Mouse (Mus musculus) hindbrain, embryonic 12.5 days (tissue): ENCODE measurements around the gene Rtl9. TPM values are rescaled to one million over a fixed set of nuclear protein-coding genes. Genes with fewer than 3 reads are reported as not detected.

ENCODE experiments used
- ATAC-seq: fragments of 200-750 bp; cut with Nextera tagmentation; 2 replicates; pipeline ENCODE4 v1.8.0; 2017; ENCODE audit warnings: moderate TSS enrichment; ENCODE audit not compliant: low FRiP score
- H3K27ac ChIP-seq: fragments of 300-500 bp; sonication (generic); 2 replicates; pipeline ENCODE4 v1.5.1; 2016; ENCODE audit warnings: mild to moderate bottlenecking
- H3K27me3 ChIP-seq: fragments of 300-500 bp; sonication (generic); 2 replicates; pipeline ENCODE4 v1.6.1; 2016; ENCODE audit warnings: mild to moderate bottlenecking
- H3K36me3 ChIP-seq: fragments of 300-500 bp; sonication (generic); 2 replicates; pipeline ENCODE4 v1.6.1; 2016; ENCODE audit warnings: mild to moderate bottlenecking
- H3K4me1 ChIP-seq: fragments of 300-500 bp; sonication (generic); 2 replicates; pipeline ENCODE4 v1.6.1; 2016
- H3K4me2 ChIP-seq: fragments of 300-500 bp; sonication (generic); replicated peaks from 2 replicates; pipeline ENCODE4 v1.6.1; 2016; ENCODE audit warnings: mild to moderate bottlenecking
- H3K4me3 ChIP-seq: fragments of 300-500 bp; sonication (generic); 2 replicates; pipeline ENCODE4 v1.5.1; 2016; ENCODE audit warnings: mild to moderate bottlenecking
- H3K9ac ChIP-seq: fragments of 300-500 bp; sonication (generic); 2 replicates; pipeline ENCODE4 v1.6.1; 2016; ENCODE audit warnings: mild to moderate bottlenecking, moderate library complexity
- H3K9me3 ChIP-seq: fragments of 300-500 bp; sonication (generic); replicated peaks from 2 replicates; pipeline ENCODE4 v1.6.1; 2016; ENCODE audit warnings: mild to moderate bottlenecking
- WGBS: fragments of 180-500 bp; shearing (Covaris S2); methylation state at CpG from one replicate; pipeline ENCODE4 v1.1.7; 2016; 5-methylcytosine and 5-hydroxymethylcytosine counted together
- polyA plus RNA-seq: library from polyadenylated mRNA; unstranded; fragments of >200 nt; fragmentation: Nextera tagmentation; extraction: Ambion mirVana; gene quantifications from 2 replicates; pipeline ENCODE4 v1.2.1, GENCODE M21; 2016

Rtl9 gene
- 0.27 and 0.29 TPM in 2 replicates for polyA plus RNA-seq

DNA sequence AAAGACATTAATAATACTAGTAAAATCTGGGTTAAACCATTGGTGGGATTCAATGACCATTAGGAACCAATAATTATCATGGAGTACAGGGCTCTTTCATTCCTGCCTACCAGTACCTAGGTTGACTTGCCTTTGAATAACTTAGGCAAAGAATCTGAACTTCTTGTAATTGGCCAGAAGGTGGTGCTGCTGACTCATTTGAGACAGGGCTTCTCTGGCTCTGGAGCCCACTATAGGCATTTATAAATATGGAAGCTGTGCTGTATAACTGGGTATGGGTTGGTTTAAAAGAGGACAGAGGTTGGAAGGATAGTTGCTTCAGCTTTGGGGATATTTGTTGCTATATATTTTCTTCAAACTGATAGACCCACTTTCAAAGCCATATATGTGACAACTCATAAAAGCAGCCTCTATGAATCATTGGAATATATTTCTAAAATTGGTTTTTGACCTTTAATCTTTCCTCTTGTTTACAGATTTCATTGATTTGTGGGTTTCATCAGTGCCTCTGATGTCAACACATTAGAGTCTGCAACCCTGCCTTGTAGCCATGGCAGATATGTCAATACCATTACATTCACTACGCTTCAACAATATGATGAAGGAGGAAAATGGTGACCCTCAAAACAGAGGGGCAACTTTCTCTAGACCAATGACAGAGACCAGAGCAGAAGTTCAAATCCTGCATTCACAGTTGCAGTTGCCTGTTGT lies at the start of gene Rtl9:
Gene Rtl9, plus strand, starts transcription at position 551 of the 711 bp plus-strand sequence.
- no peaks in the 10 kb centered on the region for H3K4me1 ChIP-seq
- H3K27me3 ChIP-seq, result peaks cover 6% of the 10 kb centered on the region; the same call in 1 of the 2 replicates
- H3K36me3 ChIP-seq, result no peaks in the 10 kb centered on the region
- H3K4me3 ChIP-seq, result no peak within 1 kb of the TSS
- ATAC-seq, result no peak
- H3K27ac ChIP-seq, result no peak within 1 kb of the TSS
- WGBS, result 97% methylated on average over 1 of the region's 1 CpGs
- H3K4me2 ChIP-seq, result no peak within 1 kb of the TSS
- H3K9me3 ChIP-seq, result no peaks in the 10 kb centered on the region
- no peak within 1 kb of the TSS for H3K9ac ChIP-seq

DNA sequence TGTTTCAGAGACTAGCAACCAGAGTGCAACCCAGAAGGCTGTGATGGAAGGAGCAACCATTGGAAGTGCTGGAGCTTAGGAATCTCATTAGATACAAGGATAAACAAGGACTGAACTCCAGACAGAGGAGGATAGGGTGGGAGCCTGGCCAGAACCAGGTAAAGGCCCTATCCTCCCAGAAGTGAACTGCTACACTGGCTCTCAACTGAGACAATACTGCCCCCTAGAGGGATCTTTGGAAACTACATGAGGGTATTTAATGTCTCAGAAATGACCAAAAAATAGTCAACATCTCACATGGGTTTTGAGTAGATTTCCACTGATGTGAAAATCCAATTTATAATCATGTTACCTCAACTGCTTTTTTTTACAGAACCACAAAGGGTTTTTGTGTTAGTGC lies 47.9 kb upstream of the Rtl9 start:
- no peak overlapping the region for H3K4me2 ChIP-seq
- no peak for ATAC-seq
- no peak overlapping the region for H3K4me3 ChIP-seq
- no peak overlapping the region for H3K27ac ChIP-seq
- H3K4me1 ChIP-seq, result no peaks in the 10 kb centered on the region
- H3K9ac ChIP-seq, result no peak overlapping the region
- no peaks in the 10 kb centered on the region for H3K36me3 ChIP-seq
- H3K9me3 ChIP-seq, result no peaks in the 10 kb centered on the region
- H3K27me3 ChIP-seq, result peaks cover 3% of the 10 kb centered on the region; the same call in 1 of the 2 replicates

DNA sequence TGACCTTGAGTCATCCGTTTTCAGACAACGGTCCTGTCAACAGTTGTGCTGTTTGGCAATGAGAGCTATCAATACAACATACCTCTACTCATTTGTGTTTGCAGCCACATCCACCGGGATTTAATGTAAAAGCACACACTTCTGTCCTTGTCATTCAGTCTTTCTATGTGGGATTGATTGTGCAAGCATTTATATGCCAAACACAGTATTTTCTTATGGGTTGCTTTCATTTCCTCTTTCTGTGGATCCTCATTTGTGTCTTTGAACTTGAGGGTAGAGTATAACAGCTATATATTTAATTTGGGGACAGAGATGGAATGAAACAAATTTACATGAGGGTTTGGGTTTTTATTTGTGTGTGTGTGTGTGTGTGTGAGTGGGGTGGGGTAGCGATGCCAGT lies 47.5 kb upstream of the Rtl9 start:
- 76% methylated on average over 4 of the region's 4 CpGs for WGBS
- Histone ChIP-seq H3K4me2 (no peak overlapping the region), H3K9ac (no peak overlapping the region), H3K27me3 (peaks cover 3% of the 10 kb centered on the region; the same call in 1 of the 2 replicates), H3K9me3 (no peaks in the 10 kb centered on the region), H3K4me1 (no peaks in the 10 kb centered on the region), H3K36me3 (no peaks in the 10 kb centered on the region), H3K27ac (no peak overlapping the region), H3K4me3 (no peak overlapping the region)
- ATAC-seq, result no peak

DNA sequence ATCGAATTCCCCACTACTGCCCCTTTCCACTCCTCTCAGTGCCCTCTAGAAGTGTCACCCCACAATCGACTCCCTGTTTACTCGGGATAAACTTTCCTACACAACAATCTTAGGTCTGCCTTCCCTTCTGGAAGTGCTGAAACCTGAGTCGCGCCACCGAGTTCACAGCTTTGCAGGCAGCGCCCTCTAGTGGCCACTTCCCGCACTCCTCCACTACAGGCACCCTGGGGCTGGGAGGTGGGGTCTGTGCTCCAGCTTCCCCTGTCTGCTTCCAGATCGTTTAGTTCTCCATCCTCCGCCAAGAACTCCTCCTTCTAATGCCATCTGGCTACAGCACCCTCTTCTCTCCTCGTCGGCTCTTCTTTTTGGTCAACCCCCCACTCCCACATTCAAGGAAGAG lies 40.6 kb upstream of the Rtl9 start:
- ATAC-seq, result peak; percentile 48; the same call in 1 of the 2 replicates
- WGBS, result 16% methylated on average over 12 of the region's 12 CpGs
- no peak overlapping the region for H3K4me3 ChIP-seq
- no peak overlapping the region for H3K9ac ChIP-seq
- H3K4me1 ChIP-seq, result no peaks in the 10 kb centered on the region
- H3K36me3 ChIP-seq, result no peaks in the 10 kb centered on the region
- peak overlapping the region; percentile 36; the same call in 1 of the 2 replicates for H3K4me2 ChIP-seq
- H3K27ac ChIP-seq, result no peak overlapping the region
- H3K9me3 ChIP-seq, result no peaks in the 10 kb centered on the region
- peaks cover 7% of the 10 kb centered on the region; the same call in 1 of the 2 replicates for H3K27me3 ChIP-seq

DNA sequence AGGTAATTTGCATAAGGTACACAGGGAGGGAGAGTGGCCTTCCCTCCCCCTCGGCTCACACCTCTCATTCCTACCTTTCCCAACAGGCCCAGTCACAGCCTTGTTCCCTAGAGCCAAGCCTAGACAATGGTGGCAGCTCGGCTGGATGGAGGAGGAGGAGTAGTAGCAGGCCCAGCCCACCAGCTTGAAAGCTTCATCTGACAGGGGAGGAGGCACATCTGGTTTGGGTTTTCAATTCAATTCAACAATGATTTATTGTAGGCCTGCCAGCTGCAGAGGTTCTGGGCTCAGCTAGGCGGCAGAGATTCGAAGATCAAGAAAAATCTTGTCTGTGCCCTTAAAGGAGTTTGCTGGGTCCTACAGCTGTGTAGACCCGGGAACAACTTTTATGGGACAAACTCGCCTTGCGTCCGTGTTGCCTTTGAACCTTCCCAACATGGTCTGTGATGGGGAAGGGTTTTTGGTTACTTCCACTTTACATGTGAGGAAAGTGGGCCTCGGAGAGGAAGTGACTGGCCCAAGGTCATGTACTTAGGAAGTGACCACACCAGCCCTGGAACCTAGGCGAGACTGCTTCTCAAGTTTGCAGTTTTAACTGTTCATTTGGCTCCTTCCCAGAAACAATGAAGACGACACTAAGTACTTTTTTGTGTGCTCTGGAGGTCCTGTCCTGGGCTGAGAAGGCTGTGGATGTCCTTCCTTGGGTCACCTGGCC lies 36.6 kb upstream of the Rtl9 start:
- H3K9me3 ChIP-seq, result no peaks in the 10 kb centered on the region
- H3K36me3 ChIP-seq, result no peaks in the 10 kb centered on the region
- H3K4me2 ChIP-seq, result no peak overlapping the region
- no peaks in the 10 kb centered on the region for H3K4me1 ChIP-seq
- no peak for ATAC-seq
- 69% methylated on average over 11 of the region's 11 CpGs for WGBS
- H3K27me3 ChIP-seq, result peaks cover 11% of the 10 kb centered on the region; the same call in 1 of the 2 replicates
- H3K4me3 ChIP-seq, result no peak overlapping the region
- H3K9ac ChIP-seq, result no peak overlapping the region
- H3K27ac ChIP-seq, result no peak overlapping the region

DNA sequence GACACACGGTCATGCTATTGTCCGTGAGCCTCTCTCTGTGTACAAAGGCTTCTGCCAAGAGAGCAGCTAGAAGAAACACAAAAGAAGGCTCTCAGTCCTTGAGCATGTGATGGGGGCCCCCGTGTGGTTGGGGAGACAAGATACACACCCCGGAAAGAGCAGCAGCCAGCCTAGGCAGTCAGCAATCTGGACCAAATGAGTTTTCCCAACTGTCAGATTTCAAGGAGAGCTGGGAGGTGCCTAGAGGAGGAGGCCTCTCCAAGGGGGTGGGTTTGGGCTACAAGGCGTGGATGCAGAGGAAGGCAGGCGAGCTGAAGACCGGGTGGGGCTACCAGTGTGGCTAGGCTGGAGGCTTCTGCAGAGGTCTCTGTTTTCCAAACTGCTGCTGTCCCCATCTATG lies 35.6 kb upstream of the Rtl9 start:
- Histone ChIP-seq H3K4me1 (no peaks in the 10 kb centered on the region), H3K9me3 (no peaks in the 10 kb centered on the region), H3K27ac (no peak overlapping the region), H3K4me3 (no peak overlapping the region), H3K4me2 (no peak overlapping the region), H3K36me3 (no peaks in the 10 kb centered on the region), H3K9ac (no peak overlapping the region), H3K27me3 (peaks cover 9% of the 10 kb centered on the region; the same call in 1 of the 2 replicates)
- ATAC-seq, result no peak
- 62% methylated on average over 7 of the region's 7 CpGs for WGBS

DNA sequence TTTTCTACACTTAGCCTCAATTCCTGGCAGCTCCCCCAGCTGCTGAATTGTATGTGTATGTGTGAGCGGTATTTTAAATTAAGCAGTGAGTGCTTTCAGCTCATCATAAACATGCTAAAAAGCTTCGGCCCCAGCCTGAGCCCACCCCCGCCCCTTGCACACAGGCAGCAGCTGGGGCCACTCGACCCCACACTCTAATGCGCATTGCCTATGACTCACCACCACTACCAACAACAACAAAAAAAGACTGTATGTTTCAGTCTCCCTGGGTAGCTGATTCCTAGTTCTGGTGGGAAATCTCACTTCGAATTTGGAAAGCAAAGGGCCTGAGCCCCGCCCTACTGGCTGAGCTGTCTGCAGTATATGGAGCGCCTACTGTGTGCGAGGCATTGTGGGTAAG lies 35.1 kb upstream of the Rtl9 start:
- no peak overlapping the region for H3K27ac ChIP-seq
- H3K9ac ChIP-seq, result no peak overlapping the region
- no peak for ATAC-seq
- no peaks in the 10 kb centered on the region for H3K4me1 ChIP-seq
- no peak overlapping the region for H3K4me2 ChIP-seq
- no peaks in the 10 kb centered on the region for H3K9me3 ChIP-seq
- H3K36me3 ChIP-seq, result no peaks in the 10 kb centered on the region
- 75% methylated on average over 9 of the region's 9 CpGs for WGBS
- peaks cover 4% of the 10 kb centered on the region; the same call in 1 of the 2 replicates for H3K27me3 ChIP-seq
- H3K4me3 ChIP-seq, result no peak overlapping the region

DNA sequence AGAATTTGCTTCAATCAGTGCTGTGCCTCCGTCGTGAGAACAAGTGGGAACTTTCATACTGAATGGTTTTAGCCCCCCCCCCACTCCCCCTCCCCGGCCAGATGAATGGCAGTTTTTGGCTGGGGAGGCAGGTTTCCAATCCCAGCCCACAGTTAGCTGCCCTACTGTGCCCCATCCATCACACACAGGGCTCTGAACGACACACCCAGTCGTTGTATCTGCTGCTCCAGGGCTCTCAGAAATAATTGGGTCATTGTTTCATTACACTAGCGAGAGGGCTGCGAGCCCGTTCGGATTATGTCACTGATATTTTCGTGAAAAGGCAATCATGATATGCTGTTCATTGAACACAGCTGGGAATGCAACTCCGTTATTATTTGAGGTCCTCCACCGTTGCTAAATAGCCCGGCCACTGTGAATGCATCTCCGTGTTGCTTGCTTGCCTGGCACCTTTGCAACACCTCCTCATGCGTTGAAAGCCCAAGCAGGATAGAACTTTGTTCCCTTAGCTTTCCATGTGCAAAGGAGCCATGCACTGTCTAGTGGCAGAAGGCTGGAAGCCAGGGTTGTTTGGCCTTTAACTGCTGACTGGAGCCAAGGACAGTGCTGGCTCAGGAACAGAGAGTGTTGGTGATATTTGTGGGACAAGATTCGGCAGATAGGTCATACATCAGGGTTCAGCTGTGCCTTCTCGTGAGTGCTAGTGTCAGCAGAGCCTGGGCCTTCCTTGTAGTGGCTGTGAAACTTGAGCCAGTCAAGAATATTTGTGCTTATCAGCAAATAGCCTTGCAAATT lies 32.9 kb upstream of the Rtl9 start:
- WGBS, result 51% methylated on average over 17 of the region's 17 CpGs
- H3K36me3 ChIP-seq, result no peaks in the 10 kb centered on the region
- H3K9me3 ChIP-seq, result no peaks in the 10 kb centered on the region
- H3K9ac ChIP-seq, result no peak overlapping the region
- H3K4me2 ChIP-seq, result no peak overlapping the region
- no peak overlapping the region for H3K4me3 ChIP-seq
- H3K27me3 ChIP-seq, result peaks cover 9% of the 10 kb centered on the region; the same call in 1 of the 2 replicates
- ATAC-seq, result peak; percentile 44; the same call in 1 of the 2 replicates
- no peak overlapping the region for H3K27ac ChIP-seq
- H3K4me1 ChIP-seq, result no peaks in the 10 kb centered on the region

GRCm38 (mm10) chrX:143067115-143067514 lies 32.3 kb upstream of the Rtl9 start:
- no peak for ATAC-seq

GRCm38 (mm10) chrX:143067576-143067975 lies 31.8 kb upstream of the Rtl9 start:
- H3K4me2 ChIP-seq, result no peak overlapping the region
- no peaks in the 10 kb centered on the region for H3K4me1 ChIP-seq
- no peaks in the 10 kb centered on the region for H3K36me3 ChIP-seq
- H3K4me3 ChIP-seq, result no peak overlapping the region
- no peak overlapping the region for H3K27ac ChIP-seq
- peaks cover 9% of the 10 kb centered on the region; the same call in 1 of the 2 replicates for H3K27me3 ChIP-seq
- WGBS, result 65% methylated on average over 5 of the region's 5 CpGs
- ATAC-seq, result no peak
- H3K9me3 ChIP-seq, result no peaks in the 10 kb centered on the region
- H3K9ac ChIP-seq, result no peak overlapping the region

More at GRCm38 (mm10) chrX:143067115-143067514, 32.3 kb upstream of the Rtl9 start:
- no peaks in the 10 kb centered on the region for H3K4me1 ChIP-seq
- no peak overlapping the region for H3K9ac ChIP-seq
- no peak overlapping the region for H3K4me3 ChIP-seq
- no peak overlapping the region for H3K4me2 ChIP-seq
- peaks cover 9% of the 10 kb centered on the region; the same call in 1 of the 2 replicates for H3K27me3 ChIP-seq
- WGBS, result 95% methylated on average over 1 of the region's 1 CpGs
- no peak overlapping the region for H3K27ac ChIP-seq
- no peaks in the 10 kb centered on the region for H3K9me3 ChIP-seq
- H3K36me3 ChIP-seq, result no peaks in the 10 kb centered on the region

GRCm38 (mm10) chrX:143080458-143081336 lies 18.7 kb upstream of the Rtl9 start:
- no peak overlapping the region; the same call in 1 of the 2 replicates for H3K9ac ChIP-seq
- WGBS, result 23% methylated on average over 23 of the region's 23 CpGs
- peak; percentile 64 for ATAC-seq
- peaks cover 48% of the 10 kb centered on the region for H3K27me3 ChIP-seq
- peak overlapping the region; percentile 59 for H3K4me2 ChIP-seq
- peak overlapping the region; percentile 25 for H3K4me3 ChIP-seq
- peak overlapping the region; percentile 7; the same call in 1 of the 2 replicates for H3K27ac ChIP-seq
- H3K36me3 ChIP-seq, result no peaks in the 10 kb centered on the region
- no peaks in the 10 kb centered on the region for H3K9me3 ChIP-seq
- peaks cover 6% of the 10 kb centered on the region; the same call in 1 of the 2 replicates for H3K4me1 ChIP-seq
